Mouse (Mus musculus) adrenal gland (tissue): ENCODE data around the gene Chmp1a.
"Not testable (repeated sequence)": the region's sequence is repeated elsewhere in the genome, so short reads cannot be mapped to it uniquely, and the experiment has no call there.

Experiments used
- intact Hi-C: fragments of 180-260 bp; cut with DNase I; formaldehyde crosslinking; loops from one replicate; pipeline ENCODE4 v1.15.1; 2025
- long read RNA-seq, 2 experiments: library from polyadenylated mRNA; unstranded; transcript quantifications; one replicate each; pipeline ENCODE4 v2.0.0; 2020; ENCODE audit warnings: borderline replicate concordance in 1 of 2; ENCODE audit not compliant: insufficient replicate concordance in 1 of 2

Chmp1a gene
- long read RNA-seq, experiment 1, transcript Chmp1a-201 (7 exons, 2,140 nt): major isoform, 6 of 119 reads
- long read RNA-seq, experiment 1, partial matches to known transcripts: 6 of 119 reads
- long read RNA-seq, experiment 1, other reads (novel, unspliced or antisense): 106 of 119 reads
- long read RNA-seq, experiment 2, partial matches to known transcripts: 5 of 79 reads
- long read RNA-seq, experiment 2, other reads (novel, unspliced or antisense): 72 of 79 reads

- intact Hi-C loops: loop anchor here (10.0 kb wide), 1 partner anchor 598 kb away; the partner anchor contains the start of genes Galns and Trappc2l
These were observed at the start of gene Chmp1a, which contains the start of gene Spata33 for GRCm38 (mm10) chr8:123212321-123213117. TSS of gene Chmp1a (minus strand) at chr8:123212763. TSS of gene Spata33 (plus strand) at chr8:123212832.

- intact Hi-C loops: not testable (repeated sequence)
These were observed 45.0 kb upstream of the Chmp1a start for GRCm38 (mm10) chr8:123257593-123257992.

GRCm38 (mm10) chr8:123257114-123257513, 44.6 kb upstream of the Chmp1a start:
- intact Hi-C loops: no loop called here

GRCm38 (mm10) chr8:123255170-123255569, 42.6 kb upstream of the Chmp1a start:
- intact Hi-C loops: no loop called here

- intact Hi-C loops: no loop called here
These were observed 41.7 kb upstream of the Chmp1a start, which contains the start of the genes Zfp276 and Vps9d1 for GRCm38 (mm10) chr8:123254099-123254885. TSS of gene Zfp276 (plus strand) at chr8:123254195. TSS of gene Vps9d1 (minus strand) at chr8:123254348.

GRCm38 (mm10) chr8:123253451-123254098, 41.0 kb upstream of the Chmp1a start:
- intact Hi-C loops: no loop called here

- intact Hi-C loops: no loop called here
These were observed 40.4 kb upstream of the Chmp1a start for GRCm38 (mm10) chr8:123252925-123253324.

- intact Hi-C loops: no loop called here
These were observed 38.4 kb upstream of the Chmp1a start for GRCm38 (mm10) chr8:123250940-123251339.

GRCm38 (mm10) chr8:123248596-123248995, 36.0 kb upstream of the Chmp1a start:
- intact Hi-C loops: loop anchor here (5.0 kb wide), 1 partner anchor 39 kb away; no protein-coding TSS in a partner anchor

- intact Hi-C loops: loop anchor here (5.0 kb wide), 1 partner anchor 40 kb away; no protein-coding TSS in a partner anchor
These were observed 35.2 kb upstream of the Chmp1a start for GRCm38 (mm10) chr8:123247748-123248147.

GRCm38 (mm10) chr8:123245543-123245942, 33.0 kb upstream of the Chmp1a start:
- intact Hi-C loops: loop anchor here (5.0 kb wide), 1 partner anchor 42 kb away; no protein-coding TSS in a partner anchor

GRCm38 (mm10) chr8:123244382-123244781, 31.8 kb upstream of the Chmp1a start:
- intact Hi-C loops: no loop called here

- intact Hi-C loops: no loop called here
These were observed 30.5 kb upstream of the Chmp1a start for GRCm38 (mm10) chr8:123243053-123243452.

- intact Hi-C loops: no loop called here
These were observed 29.8 kb upstream of the Chmp1a start for GRCm38 (mm10) chr8:123242107-123242923.

- intact Hi-C loops: no loop called here
These were observed 26.8 kb upstream of the Chmp1a start for GRCm38 (mm10) chr8:123239398-123239797.

- intact Hi-C loops: no loop called here
These were observed 23.2 kb upstream of the Chmp1a start, which contains the start of gene Spata2l for GRCm38 (mm10) chr8:123235520-123236497. TSS of gene Spata2l (minus strand) at chr8:123236233.

GRCm38 (mm10) chr8:123234918-123235519, 22.5 kb upstream of the Chmp1a start:
- intact Hi-C loops: no loop called here

- intact Hi-C loops: no loop called here
These were observed 21.2 kb upstream of the Chmp1a start for GRCm38 (mm10) chr8:123233760-123234159.
